Mouse (Mus musculus): ENCODE results near the gene Dnah6.

DNA sequence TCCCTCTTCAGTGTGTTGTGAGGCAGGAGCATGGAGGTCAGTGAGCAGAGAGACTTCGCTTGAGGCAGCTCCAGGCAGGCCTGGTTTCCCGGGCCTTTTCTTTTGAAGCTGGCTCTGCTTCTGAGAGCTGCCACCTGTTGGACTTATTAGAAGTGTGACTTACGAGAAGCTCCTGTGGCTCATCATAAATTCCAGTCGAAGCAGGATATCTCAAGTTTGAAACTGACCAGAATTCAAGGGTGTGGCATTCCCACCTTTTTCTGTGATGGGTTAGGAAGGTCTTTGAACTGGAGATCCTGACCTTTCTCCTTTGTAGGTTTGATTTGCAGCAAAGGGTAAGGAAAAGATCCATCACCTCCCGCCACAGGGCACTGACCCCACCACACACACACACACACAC lies 217.8 kb downstream of the Dnah6 start:
- TF ChIP-seq EP300 (IDR thresholded peaks at IDR 0.05; ENCODE audit: low read depth) (no peak), CTCF (IDR thresholded peaks at IDR 0.05; ENCODE audit: low read depth) (no peak)
